Mouse (Mus musculus): ENCODE results near the gene Prkd2.
A peak's percentile ranks its signal among the peaks of the same experiment; 100 is the strongest.

The Prkd2 gene

GRCm38 (mm10) chr7:16917447-16917846 is 74.7 kb downstream of the Prkd2 start:
- DNase-seq (ENCODE audit: low spot score in 2 of 2) = no peak

- DNase-seq (ENCODE audit: low spot score in 2 of 2) = peak in 1 of 2 experiments; percentile 53
Measured at GRCm38 (mm10) chr7:16918014-16918413, 75.3 kb downstream of the Prkd2 start.

GRCm38 (mm10) chr7:16918670-16919069 is 76.0 kb downstream of the Prkd2 start:
- no peak for DNase-seq (ENCODE audit: low spot score in 2 of 2)

- no peak for DNase-seq (ENCODE audit: low spot score in 2 of 2)
Measured at GRCm38 (mm10) chr7:16919395-16920149, 76.9 kb downstream of the Prkd2 start.

Measured in frontal cortex, postnatal 10 days (tissue).